Mouse (Mus musculus) olfactory bulb, adult 2 months (tissue): Measurements from ENCODE around the gene B9d1.

ENCODE experiments used
- CTCF ChIP-seq: fragments of 200-500 bp; IDR thresholded peaks from 2 replicates; pipeline ENCODE4 v1.5.1; 2012; ENCODE audit warnings: low read depth, mild to moderate bottlenecking, low read length, moderate library complexity; ENCODE audit not compliant: insufficient read depth
- POLR2A ChIP-seq: fragments of 200-500 bp; IDR thresholded peaks from 2 replicates; pipeline ENCODE4 v1.6.1; 2012; ENCODE audit warnings: mild to moderate bottlenecking, low read depth, low read length, moderate library complexity; ENCODE audit not compliant: insufficient read depth

DNA sequence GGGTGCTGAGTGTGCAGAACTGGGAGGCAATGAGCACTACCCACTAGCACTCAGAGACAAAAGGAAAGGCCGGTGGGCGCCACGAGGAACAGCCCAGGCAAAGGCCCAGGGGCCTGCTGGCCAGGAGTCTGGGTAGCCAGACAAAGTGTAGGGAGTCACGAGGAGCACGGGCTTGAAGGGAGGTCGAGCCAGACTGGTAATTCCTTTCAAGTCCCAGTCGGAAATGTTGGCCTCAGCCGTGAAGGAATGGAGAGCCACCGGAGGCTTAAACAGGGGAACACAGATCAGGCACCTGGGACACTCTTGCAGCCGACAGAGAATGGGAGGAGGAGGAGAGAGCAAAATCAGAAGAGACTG, 20.7 kb upstream of the B9d1 start:
- TF ChIP-seq POLR2A (no peak), CTCF (no peak)
